Mouse (Mus musculus): ENCODE measurements around the gene Kif26b.

GRCm38 (mm10) chr1:178728256-178728655 is 199.3 kb downstream of the Kif26b start:
- TF ChIP-seq CTCF (IDR thresholded peaks at IDR 0.05; ENCODE audit: low read depth, low read length) = no peak
- TF ChIP-seq POLR2A (IDR thresholded peaks at IDR 0.05; ENCODE audit: borderline replicate concordance, low read depth, low read length) = no peak
